Mouse (Mus musculus) C2C12 (cell line): ENCODE data around the gene Ccdc58.

Source experiments
- CEBPB ChIP-seq: IDR thresholded peaks from one replicate; pipeline ENCODE4 v1.6.1; 2011; ENCODE audit warnings: low read depth, mild to moderate bottlenecking, control low read depth, moderate library complexity
- CTCF ChIP-seq: IDR thresholded peaks from one replicate; pipeline ENCODE4 v1.5.1; 2011; ENCODE audit not compliant: control insufficient read depth, insufficient read depth, insufficient read length
- FOSL1 ChIP-seq: IDR thresholded peaks from one replicate; pipeline ENCODE4 v1.8.0; 2011; ENCODE audit warnings: mild to moderate bottlenecking, low read length; ENCODE audit not compliant: poor library complexity, insufficient read depth, severe bottlenecking
- MAX ChIP-seq: IDR thresholded peaks from one replicate; pipeline ENCODE4 v1.6.1; 2011; ENCODE audit warnings: mild to moderate bottlenecking, control low read depth
- MYOD1 ChIP-seq: IDR thresholded peaks from one replicate; pipeline ENCODE4 v1.6.1; 2011; ENCODE audit warnings: low read depth; ENCODE audit not compliant: control insufficient read depth, insufficient read length
- USF1 ChIP-seq: IDR thresholded peaks from one replicate; pipeline ENCODE4 v1.6.1; 2011; ENCODE audit warnings: low read depth, mild to moderate bottlenecking, control low read depth, moderate library complexity

DNA sequence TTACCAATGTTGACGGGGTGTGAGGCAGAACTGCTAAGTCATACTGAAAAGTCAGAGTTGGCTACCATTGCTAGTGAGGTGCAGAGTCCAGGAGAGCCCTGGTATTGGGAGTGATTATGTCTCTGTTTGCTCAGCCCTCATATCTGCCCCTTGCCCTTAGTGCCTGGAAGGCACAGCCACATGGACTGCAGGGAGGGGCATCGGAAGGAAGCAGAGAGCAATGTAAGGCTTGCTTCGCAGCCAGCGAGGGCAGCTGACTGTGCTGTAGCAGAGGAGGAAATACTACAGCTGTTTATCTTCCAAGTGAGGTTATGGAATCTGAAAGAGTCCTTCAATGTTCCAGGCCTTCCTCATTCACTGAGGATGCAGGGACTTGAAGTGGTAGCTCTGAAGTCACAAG is 16.4 kb downstream of the Ccdc58 start:
- no peak for TF ChIP-seq CTCF
- no peak for TF ChIP-seq USF1
- TF ChIP-seq MAX: no peak
- TF ChIP-seq CEBPB: no peak
- no peak for TF ChIP-seq MYOD1
- no peak for TF ChIP-seq FOSL1
